Mouse (Mus musculus): ENCODE measurements around the gene Cfap74.

GRCm38 (mm10) chr4:155409058-155409776 is at the start of gene Cfap74:
- TF ChIP-seq CTCF (IDR thresholded peaks at IDR 0.05; ENCODE audit: borderline replicate concordance, extremely low read depth, insufficient read depth, insufficient read length), result no peak
- peak; percentile 29; the same call in 1 of the 2 replicates for TF ChIP-seq POLR2A (IDR thresholded peaks at IDR 0.05; ENCODE audit: borderline replicate concordance, extremely low read depth, insufficient read depth, insufficient read length, poor library complexity, severe bottlenecking)
